Mouse (Mus musculus) layer of hippocampus, postnatal 36 days (tissue): ENCODE measurements at regions not wholly inside any gene's neighbourhood (a gene's known extent, or its start where the extent isn't known, plus 50 kb on each side); places are given as distances from the start of the nearest gene placed in this dataset.

Experiments
- microRNA-seq, 2 experiments: library from miRNA; unstranded; fragments of <30 nt; microRNA quantifications; one replicate each; pipeline ENCODE4 v1.2.0; 2021

Small RNA genes lying in the stretch of these regions (microRNA-seq; reads per million reads assigned to microRNA genes)
- 0 reads per million in 2 experiments for gene Gm23881
